Mouse (Mus musculus): ENCODE results near the gene Blm. TPM values are rescaled to one million over a fixed set of nuclear protein-coding genes. Genes with fewer than 3 reads are reported as not detected.
"Not testable (repeated sequence)": the region's sequence is repeated elsewhere in the genome, so short reads cannot be mapped to it uniquely, and the experiment has no call there.

The Blm gene
- polyA plus RNA-seq, 1 experiment from 2014 or later, result 27.1 TPM

DNA sequence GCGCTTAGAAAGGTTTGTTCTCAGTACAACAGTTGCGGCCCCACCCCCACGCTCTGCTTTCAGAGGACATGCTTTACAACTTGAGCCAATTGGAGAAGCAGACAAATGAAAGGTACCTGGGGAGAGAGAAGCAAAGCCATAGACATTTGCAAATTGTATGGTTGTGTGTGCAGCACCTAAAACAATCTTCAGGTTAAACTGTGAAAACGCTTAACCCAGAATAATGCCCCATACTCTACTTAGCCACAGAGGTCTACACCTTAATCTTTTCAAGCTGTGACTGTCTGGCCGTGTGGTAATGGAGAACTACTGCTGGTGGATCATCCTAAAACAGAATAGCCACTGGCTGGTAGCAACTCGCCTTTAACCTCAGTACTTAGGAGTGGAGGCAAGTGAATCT lies 8.2 kb downstream of the Blm start:
- Histone ChIP-seq H3K9me3 (replicated peaks) (no peaks in the 10 kb centered on the region), H3K36me3 (no peaks in the 10 kb centered on the region)
- 70% methylated on average over 6 of the region's 6 CpGs for WGBS

DNA sequence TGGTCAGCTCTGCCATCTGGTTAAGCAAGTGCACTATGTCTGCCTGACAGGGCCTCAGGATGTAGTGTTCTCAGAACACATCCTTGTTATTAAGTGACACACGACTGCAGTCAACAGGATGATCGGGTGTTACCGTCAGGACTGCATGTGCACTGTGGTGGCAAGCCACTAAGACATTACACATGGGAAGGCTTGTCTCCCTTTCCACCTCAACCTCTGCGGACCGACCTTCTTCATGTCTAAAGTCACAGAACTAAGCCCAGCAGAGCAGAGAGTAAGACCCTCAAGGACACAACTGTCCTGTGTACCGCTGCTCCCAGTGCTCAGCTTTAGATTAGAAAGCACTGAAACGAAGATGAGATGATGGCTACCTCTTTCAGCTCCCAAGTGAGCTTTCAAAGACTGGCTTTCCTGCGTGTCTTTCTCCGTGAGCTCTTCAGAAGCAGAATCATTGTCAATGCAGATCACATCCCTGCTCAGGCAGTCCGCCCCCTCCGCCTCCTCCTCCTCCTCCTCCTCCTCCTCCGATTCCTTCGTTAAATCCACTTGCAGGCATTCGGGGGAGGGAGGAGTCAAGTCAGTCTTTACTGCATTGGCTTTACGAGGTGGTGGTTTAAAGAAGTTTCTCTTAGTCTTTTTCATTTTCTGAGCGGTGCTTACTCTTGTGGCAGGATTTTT lies 22.4 kb downstream of the Blm start:
- Histone ChIP-seq H3K36me3 (peaks cover 60% of the 10 kb centered on the region), H3K4me1 (no peaks in the 10 kb centered on the region), H3K27ac (no peak overlapping the region), H3K9me3 (replicated peaks) (no peaks in the 10 kb centered on the region), H3K4me3 (replicated peaks) (no peak overlapping the region), H3K9ac (no peak overlapping the region), H3K27me3 (no peaks in the 10 kb centered on the region), H3K4me2 (no peak overlapping the region)
- ATAC-seq (replicated peaks; ENCODE audit: low FRiP score), result no peak
- 76% methylated on average over 16 of the region's 16 CpGs for WGBS

More for the DNA sequence above, 8.2 kb downstream of the Blm start:
- Histone ChIP-seq H3K9ac (no peak overlapping the region), H3K27ac (no peak overlapping the region), H3K4me3 (replicated peaks) (no peak overlapping the region), H3K4me2 (no peak overlapping the region), H3K27me3 (no peaks in the 10 kb centered on the region), H3K4me1 (no peaks in the 10 kb centered on the region)
- no peak for ATAC-seq (replicated peaks; ENCODE audit: low FRiP score)

DNA sequence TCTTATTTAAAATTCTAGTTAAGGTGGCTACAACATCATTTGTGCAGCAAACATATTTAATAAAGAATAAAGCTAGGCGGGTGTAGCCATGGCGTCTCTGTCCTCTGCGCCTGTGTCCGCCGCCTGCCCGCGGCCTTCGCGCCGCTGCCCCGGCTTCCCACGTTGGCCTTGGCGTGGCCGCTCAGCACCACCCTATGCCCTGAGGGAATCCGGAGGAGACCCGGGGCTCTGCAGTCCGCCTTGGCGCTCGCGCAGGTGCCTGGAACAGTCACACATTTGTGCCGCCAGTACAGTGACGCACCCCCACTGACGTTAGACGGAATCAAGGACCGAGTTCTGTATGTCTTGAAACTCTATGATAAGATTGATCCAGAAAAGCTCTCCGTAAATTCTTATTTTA lies 27.2 kb downstream of the Blm start:
- H3K27me3 ChIP-seq; H3K9ac ChIP-seq; H3K9me3 ChIP-seq (replicated peaks); ATAC-seq (replicated peaks; ENCODE audit: low FRiP score); H3K4me1 ChIP-seq; H3K4me3 ChIP-seq (replicated peaks); H3K4me2 ChIP-seq; H3K27ac ChIP-seq: not testable (repeated sequence)
- H3K36me3 ChIP-seq, result peaks cover 84% of the 10 kb centered on the region
- 98% methylated on average over 26 of the region's 26 CpGs for WGBS

DNA sequence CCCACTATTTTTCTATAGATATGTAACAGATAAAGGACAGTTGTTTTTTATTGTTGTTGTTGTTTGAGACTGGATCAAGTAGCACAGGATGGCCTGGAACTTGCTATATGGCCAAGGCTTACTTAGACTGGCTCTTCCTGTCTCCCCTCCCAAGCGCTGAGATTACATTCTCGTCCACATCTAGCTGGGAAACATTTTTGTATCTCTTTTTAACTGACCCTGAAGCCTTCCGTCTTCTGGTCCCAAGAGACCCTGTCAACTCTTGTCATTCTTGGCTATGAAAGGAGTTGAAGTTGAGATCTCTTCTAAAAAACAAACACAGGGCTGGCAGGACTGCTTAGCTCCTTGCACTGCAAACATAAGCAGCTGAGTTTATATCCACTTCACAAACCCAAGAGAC lies 28.9 kb downstream of the Blm start:
- 83% methylated on average over 3 of the region's 3 CpGs for WGBS
- no peak for ATAC-seq (replicated peaks; ENCODE audit: low FRiP score)
- Histone ChIP-seq H3K36me3 (peaks cover 84% of the 10 kb centered on the region), H3K9me3 (replicated peaks) (no peaks in the 10 kb centered on the region), H3K4me1 (no peaks in the 10 kb centered on the region), H3K27ac (no peak overlapping the region), H3K4me2 (no peak overlapping the region), H3K9ac (no peak overlapping the region), H3K27me3 (no peaks in the 10 kb centered on the region), H3K4me3 (replicated peaks) (no peak overlapping the region)

DNA sequence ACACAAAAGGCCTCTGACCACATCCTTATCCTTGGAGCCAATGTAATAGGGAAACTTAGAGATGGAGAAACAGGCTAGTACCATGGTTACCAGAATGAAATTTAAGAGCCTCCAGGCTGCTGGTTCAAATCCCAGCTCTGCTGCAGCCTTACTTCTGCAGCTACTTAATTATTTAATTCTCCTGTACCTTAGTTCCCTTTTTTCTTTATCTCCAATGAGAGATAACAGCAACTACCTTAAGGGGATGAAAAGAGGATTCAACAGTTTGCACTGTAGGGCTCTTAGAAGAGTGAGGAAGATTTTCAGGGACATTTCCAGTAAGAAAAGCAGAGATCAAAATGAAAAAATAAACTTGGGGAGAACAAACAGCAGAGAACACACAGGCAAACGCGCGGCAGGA lies 30.0 kb downstream of the Blm start:
- H3K4me2 ChIP-seq, result no peak overlapping the region
- no peak overlapping the region for H3K4me3 ChIP-seq (replicated peaks)
- H3K9ac ChIP-seq, result no peak overlapping the region
- no peaks in the 10 kb centered on the region for H3K9me3 ChIP-seq (replicated peaks)
- no peaks in the 10 kb centered on the region for H3K27me3 ChIP-seq
- no peaks in the 10 kb centered on the region for H3K4me1 ChIP-seq
- peaks cover 80% of the 10 kb centered on the region for H3K36me3 ChIP-seq
- 93% methylated on average over 3 of the region's 3 CpGs for WGBS
- H3K27ac ChIP-seq, result no peak overlapping the region
- ATAC-seq (replicated peaks; ENCODE audit: low FRiP score), result no peak

DNA sequence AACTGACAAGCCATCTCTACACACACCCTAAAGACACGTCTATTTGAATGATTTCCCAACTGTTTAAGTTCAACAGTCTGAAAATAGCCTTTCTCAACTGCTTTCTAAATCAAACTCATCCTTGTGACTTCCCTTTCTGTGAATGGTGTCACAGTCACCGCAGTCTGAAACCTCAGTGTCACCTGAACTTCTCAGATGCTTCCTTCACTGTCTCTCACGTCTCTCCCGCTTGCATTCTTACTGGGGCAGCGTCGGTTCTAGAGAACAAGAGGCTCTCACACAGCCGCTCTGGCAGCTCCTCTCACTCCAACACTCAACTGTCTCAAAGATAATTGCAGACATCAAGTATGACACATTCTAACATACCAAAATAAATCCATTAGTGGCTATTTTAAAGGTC lies 33.9 kb downstream of the Blm start:
- H3K27ac ChIP-seq, result no peak overlapping the region
- no peak overlapping the region for H3K4me2 ChIP-seq
- H3K36me3 ChIP-seq, result peaks cover 66% of the 10 kb centered on the region
- no peaks in the 10 kb centered on the region for H3K9me3 ChIP-seq (replicated peaks)
- no peak overlapping the region for H3K9ac ChIP-seq
- WGBS, result 90% methylated on average over 7 of the region's 7 CpGs
- ATAC-seq (replicated peaks; ENCODE audit: low FRiP score), result no peak
- H3K4me1 ChIP-seq, result no peaks in the 10 kb centered on the region
- H3K27me3 ChIP-seq, result no peaks in the 10 kb centered on the region
- no peak overlapping the region for H3K4me3 ChIP-seq (replicated peaks)

DNA sequence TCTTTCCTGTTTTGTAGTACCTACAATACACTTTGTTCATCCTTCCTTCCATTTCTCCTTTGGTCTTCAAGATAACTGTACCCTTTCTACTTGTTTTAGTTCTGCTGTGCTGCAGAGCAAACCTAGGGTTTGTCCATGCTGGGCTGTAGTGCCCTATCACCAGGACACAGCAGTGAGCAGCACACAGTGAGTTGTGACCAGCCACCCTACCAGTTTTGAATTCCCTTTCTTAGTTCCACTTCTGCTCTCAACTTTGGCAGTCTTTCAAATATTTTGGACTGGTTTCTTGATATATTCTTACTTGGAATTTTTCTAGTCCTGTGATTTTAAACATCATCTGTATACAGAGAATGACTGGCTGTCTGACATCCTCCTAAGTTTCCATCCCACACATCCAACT lies 34.8 kb downstream of the Blm start:
- Histone ChIP-seq H3K4me2 (no peak overlapping the region), H3K9me3 (replicated peaks) (no peaks in the 10 kb centered on the region), H3K36me3 (peaks cover 65% of the 10 kb centered on the region), H3K4me3 (replicated peaks) (no peak overlapping the region), H3K9ac (no peak overlapping the region), H3K27me3 (no peaks in the 10 kb centered on the region), H3K27ac (no peak overlapping the region), H3K4me1 (no peaks in the 10 kb centered on the region)
- no peak for ATAC-seq (replicated peaks; ENCODE audit: low FRiP score)

DNA sequence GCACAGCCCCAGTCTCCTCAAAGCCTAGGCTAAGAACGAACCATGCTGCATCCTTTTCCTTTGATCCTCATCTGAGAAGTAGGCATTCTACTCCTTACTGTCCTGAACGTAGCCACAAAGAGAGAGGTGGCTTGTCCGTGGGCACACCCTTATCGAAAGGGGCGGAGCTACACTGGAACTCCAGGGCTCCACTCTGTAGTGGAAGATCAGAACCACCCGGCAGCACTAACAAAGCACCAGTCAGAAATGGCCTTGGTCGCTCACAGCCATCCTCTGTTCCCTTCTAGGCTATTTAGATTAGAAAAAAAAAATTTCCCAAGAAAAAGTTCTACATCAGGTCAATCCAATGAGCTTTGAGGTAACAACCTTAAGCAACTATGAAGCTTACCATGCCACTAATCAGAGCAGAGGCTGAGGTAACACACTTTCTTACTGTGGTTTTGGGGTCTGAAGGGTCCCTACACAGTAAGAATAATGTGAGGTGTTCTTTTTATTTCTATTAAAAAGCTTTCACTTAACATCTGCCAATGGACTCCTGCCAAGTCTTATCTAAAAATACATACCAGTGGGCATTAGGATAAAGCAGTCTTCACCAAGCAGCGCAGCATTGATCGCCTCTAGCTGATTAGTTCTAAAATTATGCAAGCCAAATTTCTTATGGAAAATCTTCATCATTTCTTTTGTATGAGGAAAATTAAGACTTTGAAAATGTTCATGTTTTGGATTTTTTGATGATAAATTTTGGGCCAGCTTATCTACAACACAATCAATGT lies 35.5 kb downstream of the Blm start:
- peaks cover 65% of the 10 kb centered on the region for H3K36me3 ChIP-seq
- H3K27me3 ChIP-seq, result no peaks in the 10 kb centered on the region
- H3K4me2 ChIP-seq, result no peak overlapping the region
- no peak overlapping the region for H3K4me3 ChIP-seq (replicated peaks)
- 85% methylated on average over 9 of the region's 9 CpGs for WGBS
- H3K9ac ChIP-seq, result no peak overlapping the region
- ATAC-seq (replicated peaks; ENCODE audit: low FRiP score), result no peak
- H3K4me1 ChIP-seq, result no peaks in the 10 kb centered on the region
- no peaks in the 10 kb centered on the region for H3K9me3 ChIP-seq (replicated peaks)
- H3K27ac ChIP-seq, result no peak overlapping the region

DNA sequence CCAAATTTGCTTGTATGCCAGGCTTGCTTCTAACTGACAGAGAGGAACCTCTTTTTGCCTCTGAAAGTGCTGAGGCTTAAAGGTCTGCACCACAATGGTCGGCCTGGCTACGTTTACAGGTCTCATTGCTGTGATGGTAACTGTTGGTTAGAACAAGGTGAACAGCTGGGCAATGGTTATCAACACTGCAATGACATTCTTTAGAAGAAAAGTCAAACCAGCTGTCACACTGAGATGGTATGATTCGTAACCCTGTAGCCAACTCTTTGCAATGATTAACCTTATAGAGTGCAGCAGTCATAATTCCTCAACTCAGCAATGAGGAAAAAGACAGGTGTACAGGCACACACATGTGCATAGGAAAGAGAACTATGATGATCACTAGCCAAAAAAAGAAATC lies 38.3 kb downstream of the Blm start:
- H3K4me1 ChIP-seq, result no peaks in the 10 kb centered on the region
- no peaks in the 10 kb centered on the region for H3K27me3 ChIP-seq
- no peak overlapping the region for H3K9ac ChIP-seq
- no peak overlapping the region for H3K4me3 ChIP-seq (replicated peaks)
- H3K27ac ChIP-seq, result no peak overlapping the region
- no peak for ATAC-seq (replicated peaks; ENCODE audit: low FRiP score)
- H3K9me3 ChIP-seq (replicated peaks), result no peaks in the 10 kb centered on the region
- WGBS, result 85% methylated on average over 3 of the region's 3 CpGs
- no peak overlapping the region for H3K4me2 ChIP-seq
- H3K36me3 ChIP-seq, result peaks cover 54% of the 10 kb centered on the region

DNA sequence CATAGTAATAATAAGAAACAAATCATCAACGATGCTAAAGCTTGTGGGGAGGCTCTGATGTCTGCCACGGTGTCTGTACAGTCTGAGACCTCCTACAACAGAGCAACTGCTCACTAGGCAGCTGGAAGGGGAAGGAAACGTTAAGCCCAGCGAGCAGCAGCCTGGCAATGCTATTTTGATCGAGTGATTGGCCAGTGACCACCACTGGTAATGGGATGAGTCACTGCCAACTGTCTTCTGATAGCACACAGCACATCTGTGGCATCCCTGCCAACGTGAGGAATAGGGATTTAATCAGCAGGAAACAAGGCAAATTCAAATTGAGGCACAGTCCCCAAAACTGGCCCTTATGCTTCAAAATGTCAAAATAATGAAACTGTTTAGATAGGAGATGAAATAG lies 39.7 kb downstream of the Blm start:
- 81% methylated on average over 6 of the region's 6 CpGs for WGBS
- H3K4me2 ChIP-seq, result no peak overlapping the region
- peaks cover 54% of the 10 kb centered on the region for H3K36me3 ChIP-seq
- no peak overlapping the region for H3K9ac ChIP-seq
- no peaks in the 10 kb centered on the region for H3K27me3 ChIP-seq
- no peak overlapping the region for H3K27ac ChIP-seq
- H3K9me3 ChIP-seq (replicated peaks), result no peaks in the 10 kb centered on the region
- no peak for ATAC-seq (replicated peaks; ENCODE audit: low FRiP score)
- H3K4me3 ChIP-seq (replicated peaks), result no peak overlapping the region
- no peaks in the 10 kb centered on the region for H3K4me1 ChIP-seq

DNA sequence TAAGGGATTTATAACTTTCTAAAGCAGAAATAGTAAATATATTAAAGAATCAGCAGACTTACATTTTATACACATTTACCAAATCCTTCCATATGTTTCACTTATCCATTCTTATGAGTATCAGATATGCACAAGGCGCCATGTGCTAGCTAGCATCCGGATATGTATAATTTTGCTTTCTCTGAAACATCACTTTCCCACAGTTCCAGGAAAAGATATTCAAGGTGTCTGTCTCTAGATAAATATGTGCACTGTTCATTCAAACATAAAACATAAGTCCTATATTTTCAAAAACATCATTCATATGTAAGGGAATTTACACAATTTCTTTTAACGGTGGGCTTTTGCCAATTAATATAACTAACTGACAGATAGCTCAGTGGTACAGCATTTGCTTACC lies 42.9 kb downstream of the Blm start:
- Histone ChIP-seq H3K9me3 (replicated peaks) (no peaks in the 10 kb centered on the region), H3K9ac (no peak overlapping the region), H3K27me3 (no peaks in the 10 kb centered on the region), H3K36me3 (peaks cover 62% of the 10 kb centered on the region), H3K4me2 (no peak overlapping the region), H3K4me3 (replicated peaks) (no peak overlapping the region), H3K4me1 (no peaks in the 10 kb centered on the region), H3K27ac (no peak overlapping the region)
- ATAC-seq (replicated peaks; ENCODE audit: low FRiP score), result no peak
- 96% methylated on average over 3 of the region's 3 CpGs for WGBS

DNA sequence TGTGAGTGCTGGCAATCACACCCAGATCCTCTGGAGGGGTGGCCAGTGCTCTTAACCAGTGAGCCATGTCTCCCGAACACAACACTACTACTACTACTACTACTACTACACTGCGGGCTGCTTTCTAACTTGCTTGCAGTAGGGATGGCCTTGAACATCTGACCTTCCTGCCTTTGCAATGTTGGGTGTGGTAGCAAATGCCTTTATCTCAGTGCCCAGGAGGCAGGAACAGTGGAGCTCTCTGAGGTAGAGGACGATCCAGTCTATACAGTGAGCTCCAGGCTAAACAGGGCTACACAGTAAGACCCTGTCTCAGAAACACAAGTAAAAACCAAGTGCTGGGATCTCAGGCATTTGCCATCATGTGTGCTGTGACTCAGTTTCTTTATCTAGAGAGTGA lies 43.8 kb downstream of the Blm start:
- no peak overlapping the region for H3K4me3 ChIP-seq (replicated peaks)
- H3K4me1 ChIP-seq, result no peaks in the 10 kb centered on the region
- H3K9me3 ChIP-seq (replicated peaks), result no peaks in the 10 kb centered on the region
- H3K36me3 ChIP-seq, result peaks cover 54% of the 10 kb centered on the region
- WGBS, result 91% methylated on average over 3 of the region's 3 CpGs
- ATAC-seq (replicated peaks; ENCODE audit: low FRiP score), result no peak
- no peak overlapping the region for H3K27ac ChIP-seq
- H3K4me2 ChIP-seq, result no peak overlapping the region
- no peak overlapping the region for H3K9ac ChIP-seq
- H3K27me3 ChIP-seq, result no peaks in the 10 kb centered on the region

DNA sequence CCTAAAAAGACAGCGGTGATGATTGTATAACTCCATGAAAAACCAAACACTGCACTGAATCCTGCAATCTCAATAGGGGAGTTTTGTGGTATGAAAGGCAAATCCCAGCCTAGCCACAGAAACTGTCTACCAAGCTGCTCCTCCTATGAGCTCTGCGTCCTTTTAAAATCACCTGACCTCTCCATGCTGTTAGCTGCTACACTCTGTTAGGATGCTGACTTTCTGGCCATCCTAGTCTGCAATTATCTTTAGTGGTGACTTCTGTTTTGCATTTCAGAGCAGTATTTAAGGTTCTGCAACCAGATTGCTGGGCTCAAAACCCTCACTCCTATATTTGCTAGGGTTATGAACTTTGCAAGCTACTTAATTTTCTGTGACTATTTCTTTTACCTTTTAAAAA lies 44.6 kb downstream of the Blm start:
- H3K27ac ChIP-seq, result no peak overlapping the region
- H3K36me3 ChIP-seq, result peaks cover 49% of the 10 kb centered on the region
- H3K4me2 ChIP-seq, result no peak overlapping the region
- H3K9me3 ChIP-seq (replicated peaks), result no peaks in the 10 kb centered on the region
- WGBS, result 100% methylated on average over 2 of the region's 2 CpGs
- no peak overlapping the region for H3K4me3 ChIP-seq (replicated peaks)
- H3K9ac ChIP-seq, result no peak overlapping the region
- H3K27me3 ChIP-seq, result no peaks in the 10 kb centered on the region
- no peak for ATAC-seq (replicated peaks; ENCODE audit: low FRiP score)
- no peaks in the 10 kb centered on the region for H3K4me1 ChIP-seq
